ENCODE assay signal across 8 mouse cellular contexts in the genomic region with DNA sequence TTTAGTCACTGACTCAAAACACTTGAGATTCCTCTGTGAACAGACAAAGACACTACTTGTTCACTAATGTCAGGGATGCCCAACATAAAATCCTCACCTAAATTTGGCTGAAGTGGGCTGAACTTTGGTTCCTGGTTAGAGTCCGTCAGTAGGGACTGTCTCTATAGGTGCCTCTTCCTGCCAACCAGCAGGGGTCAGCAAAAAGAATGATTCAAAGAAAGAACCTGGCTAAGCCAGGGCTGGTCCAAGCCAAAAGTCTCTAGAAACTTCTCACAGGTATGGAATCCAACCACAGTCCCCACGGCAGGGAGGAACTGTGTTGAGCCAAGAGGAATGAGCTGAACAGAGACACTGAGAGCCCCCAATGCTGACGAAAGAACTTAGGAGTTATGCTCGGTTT.
DNase-seq lines count a peak whose midpoint lies in the region; ATAC-seq and TF ChIP-seq lines count a peak whose summit lies in the region.
"Had no signal": no experiment of that assay in that cellular context is flagged by ENCODE, and none has a peak within 500 bp of the region (broad histone marks: within the 10 kb centered on the region; RNA-seq: fewer than 3 reads in every experiment).

No protein-coding gene starts in this region.

- H3K4me2 ChIP-seq in forebrain, embryonic 11.5 days (ENCODE audit: low read depth, low read length, severe bottlenecking): no peak overlapping the region

- no peaks in the 10 kb centered on the region for H3K27me3 ChIP-seq in forebrain, embryonic 11.5 days (ENCODE audit: control insufficient read depth, insufficient read depth, low read length)

- no peak overlapping the region for H3K4me3 ChIP-seq in layer of hippocampus, adult 2 months
- no peak overlapping the region for H3K4me3 ChIP-seq in forebrain, embryonic 11.5 days (ENCODE audit: low read depth, low read length)
- H3K4me3 ChIP-seq: limb, embryonic 10.5 days had no signal

- no peaks in the 10 kb centered on the region for H3K36me3 ChIP-seq in forebrain, embryonic 11.5 days (ENCODE audit: control insufficient read depth, insufficient read depth, low read length)

- no peaks in the 10 kb centered on the region for H3K9me3 ChIP-seq in forebrain, embryonic 11.5 days (ENCODE audit: control insufficient read depth, low read length)
- H3K9me3 ChIP-seq: limb, embryonic 10.5 days had no signal

- DNase-seq in layer of hippocampus, adult 2 months (ENCODE audit: low spot score in 2 of 2): no peak
- no peak for DNase-seq in layer of hippocampus, adult 8-10 months (ENCODE audit: low spot score in 2 of 2)
- peak; percentile 18 for DNase-seq in CD4-positive helper T cell, adult 2 months (ENCODE audit: low read depth, low spot score)
- peak; percentile 70 for DNase-seq in NIH3T3 (ENCODE audit: low read depth)
- peak; percentile 52 for DNase-seq in lung, postnatal 36 days
- DNase-seq in frontal cortex, postnatal 36 days (ENCODE audit: low spot score in 2 of 2): no peak
- DNase-seq in forebrain, embryonic 11.5 days (ENCODE audit: low spot score): no peak

- peaks cover 22% of the 10 kb centered on the region for H3K4me1 ChIP-seq in forebrain, embryonic 11.5 days (replicated peaks; ENCODE audit: control insufficient read depth, insufficient read depth, low read length)

- WGBS in forebrain, embryonic 11.5 days: 81% methylated on average over 4 of the region's 4 CpGs

- no peak for ATAC-seq in forebrain, embryonic 11.5 days (replicated peaks; ENCODE audit: low FRiP score)

- no peak overlapping the region for H3K27ac ChIP-seq in layer of hippocampus, adult 2 months
- no peak overlapping the region for H3K27ac ChIP-seq in forebrain, embryonic 11.5 days (ENCODE audit: low read depth, low read length)

- H3K9ac ChIP-seq in forebrain, embryonic 11.5 days (ENCODE audit: low read length): no peak overlapping the region

- TF ChIP-seq CTCF in layer of hippocampus, adult 2 months (conservative IDR thresholded peaks at IDR 0.05): peak; percentile 66

Comparison
In these comparisons a context has a peak if more than half of its experiments do, and no peak if none do; other contexts are left out.
1. DNase-seq: peak in CD4-positive helper T cell, adult 2 months (single experiment), NIH3T3 (single experiment) and lung, postnatal 36 days (single experiment); none in layer of hippocampus, adult 2 months (0 of 2), layer of hippocampus, adult 8-10 months (0 of 2), frontal cortex, postnatal 36 days (0 of 2) and forebrain, embryonic 11.5 days (single experiment).